Mouse (Mus musculus): ENCODE results near the gene Cpsf6.

Cpsf6 gene

DNA sequence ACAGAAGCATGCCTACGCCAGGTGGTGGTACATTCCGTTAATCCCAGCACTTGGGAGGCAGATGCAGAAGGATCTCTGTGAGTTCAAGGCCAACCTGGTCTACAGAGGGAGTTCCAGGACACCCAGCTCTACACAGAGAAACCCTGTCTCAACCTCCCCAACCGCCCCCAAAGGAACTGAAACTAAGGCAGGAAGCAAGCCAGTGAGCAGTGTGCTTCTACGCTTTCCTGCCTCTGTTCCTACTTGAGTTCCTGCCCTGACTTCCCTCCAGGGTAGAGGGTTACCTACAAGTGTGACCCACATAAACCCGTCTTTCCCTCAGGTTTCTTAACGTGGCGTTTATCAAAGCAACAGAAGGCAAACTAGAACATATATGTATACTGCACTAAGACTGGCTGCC is 56.0 kb downstream of the Cpsf6 start:
- no peak for DNase-seq (ENCODE audit: low spot score)

DNA sequence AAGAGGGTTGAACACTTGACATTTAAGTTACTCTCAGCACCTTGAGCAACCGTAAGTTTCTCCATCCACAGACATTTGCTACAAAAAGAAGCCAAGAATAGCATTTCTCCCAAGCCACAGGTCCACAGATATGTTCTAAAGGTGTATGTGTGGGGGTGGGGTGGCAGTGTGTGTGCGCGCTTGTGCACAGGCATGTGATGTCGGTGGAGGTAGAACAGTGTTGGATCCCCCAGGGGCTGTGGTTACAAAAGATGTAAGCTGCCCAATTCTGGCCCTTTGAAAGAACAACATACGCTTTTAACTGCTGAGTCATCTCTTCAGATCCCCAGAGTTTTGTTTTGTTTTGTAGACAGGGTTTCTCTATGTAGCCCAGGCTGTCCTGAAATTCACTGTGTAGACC is 57.2 kb downstream of the Cpsf6 start:
- no peak for DNase-seq (ENCODE audit: low spot score)

DNA sequence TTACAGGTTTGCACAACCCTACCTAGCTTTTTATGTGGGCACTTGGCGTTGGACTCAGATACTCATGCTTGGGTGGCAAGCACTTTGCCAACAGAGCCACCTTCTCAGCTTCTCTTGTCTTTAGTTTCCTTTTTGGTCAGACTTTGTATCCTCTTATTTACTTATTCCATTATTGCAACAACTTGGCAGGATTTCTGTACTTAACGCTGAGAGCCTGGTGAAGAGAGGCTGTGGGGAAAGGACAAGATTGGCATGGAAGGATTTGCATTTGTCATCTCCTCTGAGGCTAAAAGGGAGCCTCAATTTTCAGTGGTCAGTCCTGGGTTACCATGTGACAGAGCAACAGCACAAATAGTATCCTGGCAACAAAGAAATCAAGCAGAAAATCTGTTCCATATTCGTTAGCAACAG is 59.2 kb downstream of the Cpsf6 start:
- DNase-seq (ENCODE audit: low spot score), result no peak

DNA sequence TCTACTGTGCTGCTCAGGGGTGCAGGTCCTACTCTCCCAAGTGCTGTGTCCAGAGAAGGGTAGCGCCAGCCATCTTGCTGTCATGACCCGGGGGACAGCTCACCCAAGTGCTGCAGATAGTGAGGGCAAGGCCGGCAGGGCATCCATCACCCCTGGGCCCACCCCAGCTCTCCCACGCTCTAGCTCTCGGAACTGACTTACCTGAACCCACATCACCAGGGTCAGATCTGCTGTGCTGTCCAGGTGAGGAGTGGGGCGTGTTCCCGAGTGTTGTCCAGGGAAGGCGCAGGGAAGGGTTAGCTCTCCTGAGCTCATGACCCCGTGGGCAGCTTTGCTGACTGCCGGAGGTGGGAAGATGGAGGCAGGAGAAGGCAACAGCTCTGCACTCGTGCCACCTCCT is 63.4 kb downstream of the Cpsf6 start:
- no peak for DNase-seq (ENCODE audit: low spot score)

DNA sequence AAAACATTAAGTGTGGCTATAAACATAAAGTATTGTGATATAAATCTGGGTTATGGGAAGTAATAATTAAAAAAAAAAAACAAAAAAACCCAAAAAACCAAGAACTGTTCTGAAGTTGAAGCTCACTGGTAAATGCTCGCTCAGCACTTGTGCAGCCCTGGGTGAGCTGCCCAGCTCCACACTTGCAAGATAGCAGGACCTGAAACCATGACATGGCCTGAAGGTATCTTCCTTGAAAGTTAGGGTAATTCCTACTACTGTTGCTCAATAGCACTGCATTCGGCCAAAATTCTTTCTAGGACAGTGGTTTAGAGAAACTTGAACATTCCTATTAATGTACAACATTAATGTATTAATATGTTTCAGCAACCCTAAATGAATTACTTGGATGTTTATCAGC is 66.7 kb downstream of the Cpsf6 start:
- DNase-seq (ENCODE audit: low spot score), result no peak

DNA sequence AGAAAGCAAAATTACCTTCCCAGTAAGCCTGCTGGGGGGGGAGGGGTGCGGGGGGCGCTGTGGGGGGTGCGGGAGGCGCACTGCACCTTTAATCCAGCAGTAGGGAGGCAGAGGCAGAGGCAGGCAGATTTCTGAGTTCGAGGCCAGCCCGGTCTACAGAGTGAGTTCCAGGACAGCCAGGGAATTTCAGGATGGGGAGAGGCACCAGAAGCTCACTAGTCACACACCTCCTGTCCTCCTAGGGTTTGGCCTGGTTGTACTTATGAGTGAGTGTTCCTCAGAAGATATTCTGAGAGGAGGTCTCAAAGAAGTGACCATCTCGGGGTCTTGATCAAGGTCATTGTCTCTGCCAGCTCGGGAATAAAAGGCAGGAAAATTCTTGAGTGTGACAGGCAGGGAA is 67.6 kb downstream of the Cpsf6 start:
- DNase-seq (ENCODE audit: low spot score), result no peak

DNA sequence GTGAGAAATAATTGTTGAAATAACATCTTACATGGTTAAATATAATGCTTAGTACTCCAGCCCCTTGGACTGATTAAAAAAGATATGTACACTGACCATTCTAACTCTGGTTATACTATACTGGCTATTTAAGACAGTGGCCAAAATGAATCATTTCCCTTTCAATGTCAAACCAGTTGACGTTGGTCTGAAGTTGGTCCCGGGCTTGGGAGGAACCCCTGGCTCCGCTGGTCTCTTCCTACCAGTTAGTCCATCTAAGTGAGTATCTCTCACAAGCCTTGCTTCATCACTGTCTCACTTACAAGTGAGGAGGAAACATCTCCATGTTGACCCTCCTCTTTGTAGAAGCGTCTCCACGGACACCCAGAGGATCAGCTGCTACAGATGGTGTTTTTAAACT is 75.4 kb downstream of the Cpsf6 start:
- DNase-seq (ENCODE audit: low spot score), result no peak

DNA sequence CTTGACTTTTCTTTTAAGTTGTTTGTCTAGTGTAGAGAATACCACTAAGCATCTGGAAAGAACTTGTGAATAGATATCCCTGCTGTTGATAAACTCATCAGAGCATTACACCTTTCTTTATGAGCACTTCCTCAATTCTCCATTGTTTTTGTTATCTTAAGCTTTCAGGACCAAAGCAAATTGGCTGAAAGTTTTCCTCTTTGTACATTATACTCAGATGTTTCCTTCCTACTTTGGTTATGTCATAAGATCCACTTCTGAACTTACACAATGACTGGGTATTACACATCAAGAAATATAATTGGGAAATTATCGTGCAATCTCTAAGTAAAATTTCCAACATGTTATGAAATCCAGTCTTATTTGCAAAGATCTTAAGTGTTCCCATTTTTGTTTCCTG is 78.1 kb downstream of the Cpsf6 start:
- no peak for DNase-seq (ENCODE audit: low spot score)

DNA sequence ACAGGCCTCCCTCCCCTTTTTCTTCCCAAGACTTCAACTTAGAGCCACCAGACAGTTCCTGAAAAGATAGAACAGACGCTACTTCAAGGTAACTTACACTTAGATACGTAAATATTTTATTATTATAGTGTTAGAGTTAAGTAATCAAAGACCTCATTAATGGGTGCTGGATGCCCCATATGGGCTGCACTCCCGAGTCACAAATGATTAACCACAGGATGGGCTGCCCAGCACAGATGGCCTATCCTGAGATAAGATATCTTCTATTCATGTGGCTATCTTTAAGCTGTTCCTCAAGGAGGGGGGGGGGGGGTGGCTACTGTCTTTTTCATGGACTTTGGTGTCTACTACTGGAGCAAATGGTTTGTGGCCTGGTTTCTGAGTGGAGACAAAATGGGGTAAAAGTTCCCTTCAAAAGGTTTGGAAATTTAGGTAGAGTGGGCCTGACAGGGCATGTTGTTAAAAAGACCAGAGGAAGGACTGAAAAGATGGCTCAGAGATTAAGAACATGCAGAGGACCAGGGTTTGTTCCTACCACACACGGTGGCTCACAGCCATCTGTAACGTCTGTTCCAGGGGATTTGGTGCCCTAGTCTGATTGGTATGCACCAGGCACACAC is 79.8 kb downstream of the Cpsf6 start:
- DNase-seq (ENCODE audit: low spot score), result no peak

DNA sequence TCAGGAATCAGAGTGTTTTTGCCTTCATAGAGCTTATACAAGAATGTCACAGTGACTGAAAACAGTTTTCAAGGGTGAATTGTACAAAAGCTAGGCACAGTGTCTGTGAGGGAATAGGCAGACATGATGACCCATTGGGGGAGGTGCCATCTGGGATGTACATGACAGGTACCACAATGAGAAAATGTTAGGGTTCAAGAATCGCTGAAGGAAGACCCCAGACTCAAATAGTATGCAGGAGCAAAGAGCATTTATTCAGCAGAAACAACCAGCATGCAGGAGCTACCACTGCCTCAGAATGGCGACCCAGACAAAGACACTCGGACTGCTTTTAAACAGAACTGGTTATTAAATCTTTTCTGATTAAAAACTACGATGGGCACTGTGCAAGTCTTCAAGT is 80.7 kb downstream of the Cpsf6 start:
- DNase-seq (ENCODE audit: low spot score), result no peak

DNA sequence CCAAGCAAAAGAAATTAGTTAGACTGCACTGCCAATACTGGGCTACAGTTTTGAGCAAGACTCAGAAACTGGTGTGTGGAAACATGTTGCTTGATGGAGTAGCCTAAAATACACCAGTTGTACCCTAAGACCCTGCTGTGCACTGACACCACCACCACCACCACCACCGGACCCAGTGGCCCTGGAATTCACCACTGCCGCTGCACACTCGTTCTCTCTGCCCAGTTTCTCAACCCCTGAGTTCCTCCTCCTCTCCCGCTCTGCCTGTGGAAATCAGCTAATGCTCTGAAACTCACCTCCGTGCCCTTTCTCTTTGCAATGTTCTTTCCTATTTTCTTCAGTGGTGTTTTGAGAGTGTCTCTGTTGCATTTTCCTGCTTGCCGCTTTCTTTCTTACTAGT is 81.5 kb downstream of the Cpsf6 start:
- DNase-seq (ENCODE audit: low spot score), result no peak
